Mouse (Mus musculus) G1E (cell line): ENCODE measurements around the gene Uck2.

Experiments used
- CTCF ChIP-seq: IDR thresholded peaks from 2 replicates; pipeline ENCODE4 v1.5.1; 2012; ENCODE audit warnings: low read depth, low read length, inconsistent platforms, mixed read lengths
- GATA1 ChIP-seq: IDR thresholded peaks from 2 replicates; pipeline ENCODE4 v1.6.1; 2012; ENCODE audit warnings: borderline replicate concordance, low read length, inconsistent platforms, mixed read lengths
- GATA2 ChIP-seq: IDR thresholded peaks from 2 replicates; pipeline ENCODE4 v1.6.1; 2012; ENCODE audit warnings: low read depth, low read length, inconsistent platforms, borderline replicate concordance
- POLR2AphosphoS5 ChIP-seq: IDR thresholded peaks from 2 replicates; pipeline ENCODE4 v1.6.1; 2012; ENCODE audit warnings: low read depth, low read length, inconsistent platforms; ENCODE audit not compliant: insufficient replicate concordance

GRCm38 (mm10) chr1:167245180-167245641, 39.9 kb downstream of the Uck2 start:
- TF ChIP-seq GATA1 (no peak), CTCF (no peak), GATA2 (no peak), POLR2AphosphoS5 (no peak)
